Mouse (Mus musculus): ENCODE results near the gene Slc12a3. TPM values are rescaled to one million over a fixed set of nuclear protein-coding genes. Genes with fewer than 3 reads are reported as not detected.

Gene Slc12a3
- polyA plus RNA-seq, 1 experiment from 2014 or later, result 0.10 TPM

- ATAC-seq (ENCODE audit: low FRiP score, low TSS enrichment) (no peak), DNase-seq (ENCODE audit: low spot score) (peak; percentile 45)
- Histone ChIP-seq H3K27ac (replicated peaks) (peak overlapping the region; percentile 95), H3K9ac (ENCODE audit: low read length) (no peak overlapping the region), H3K9me3 (ENCODE audit: control insufficient read depth, low read length) (no peaks in the 10 kb centered on the region), H3K27me3 (ENCODE audit: control insufficient read depth, insufficient read depth, low read length) (no peaks in the 10 kb centered on the region), H3K4me1 (replicated peaks; ENCODE audit: control insufficient read depth, insufficient read depth) (peaks cover 16% of the 10 kb centered on the region), H3K4me3 (ENCODE audit: low read depth, low read length) (no peak overlapping the region), H3K36me3 (ENCODE audit: control insufficient read depth, insufficient read depth, low read length) (no peaks in the 10 kb centered on the region), H3K4me2 (replicated peaks; ENCODE audit: low read depth) (no peak overlapping the region)
- 72% methylated on average over 6 of the region's 6 CpGs for WGBS
- no peak for TF ChIP-seq CTCF (IDR thresholded peaks at IDR 0.05; ENCODE audit: low read depth)
- no peak for TF ChIP-seq EP300 (optimal IDR thresholded peaks at IDR 0.05)
These were observed 32.9 kb downstream of the Slc12a3 start for GRCm38 (mm10) chr8:94361774-94362431.

- WGBS, result 59% methylated on average over 7 of the region's 7 CpGs
- Histone ChIP-seq H3K36me3 (ENCODE audit: control insufficient read depth, insufficient read depth, low read length) (no peaks in the 10 kb centered on the region), H3K27ac (replicated peaks) (peak overlapping the region; percentile 95), H3K27me3 (ENCODE audit: control insufficient read depth, insufficient read depth, low read length) (no peaks in the 10 kb centered on the region), H3K4me3 (ENCODE audit: low read depth, low read length) (no peak overlapping the region), H3K9ac (ENCODE audit: low read length) (no peak overlapping the region; the same call in 1 of the 2 replicates), H3K4me2 (replicated peaks; ENCODE audit: low read depth) (no peak overlapping the region), H3K9me3 (ENCODE audit: control insufficient read depth, low read length) (no peaks in the 10 kb centered on the region), H3K4me1 (replicated peaks; ENCODE audit: control insufficient read depth, insufficient read depth) (peaks cover 16% of the 10 kb centered on the region)
- peak; percentile 87 for ATAC-seq (ENCODE audit: low FRiP score, low TSS enrichment)
- peak; percentile 78 for DNase-seq (ENCODE audit: low spot score)
- no peak for TF ChIP-seq CTCF (IDR thresholded peaks at IDR 0.05; ENCODE audit: low read depth)
- peak; percentile 24 for TF ChIP-seq EP300 (optimal IDR thresholded peaks at IDR 0.05)
These were observed 33.7 kb downstream of the Slc12a3 start for GRCm38 (mm10) chr8:94362607-94363239.

GRCm38 (mm10) chr8:94363288-94363688 lies 34.3 kb downstream of the Slc12a3 start:
- Histone ChIP-seq H3K4me3 (ENCODE audit: low read depth, low read length) (no peak overlapping the region), H3K36me3 (ENCODE audit: control insufficient read depth, insufficient read depth, low read length) (no peaks in the 10 kb centered on the region), H3K9ac (ENCODE audit: low read length) (no peak overlapping the region; the same call in 1 of the 2 replicates), H3K9me3 (ENCODE audit: control insufficient read depth, low read length) (no peaks in the 10 kb centered on the region), H3K27me3 (ENCODE audit: control insufficient read depth, insufficient read depth, low read length) (no peaks in the 10 kb centered on the region), H3K4me2 (replicated peaks; ENCODE audit: low read depth) (no peak overlapping the region), H3K4me1 (replicated peaks; ENCODE audit: control insufficient read depth, insufficient read depth) (peaks cover 16% of the 10 kb centered on the region), H3K27ac (replicated peaks) (peak overlapping the region; percentile 95)
- WGBS, result 24% methylated on average over 4 of the region's 4 CpGs
- no peak for TF ChIP-seq CTCF (IDR thresholded peaks at IDR 0.05; ENCODE audit: low read depth)
- no peak for TF ChIP-seq EP300 (optimal IDR thresholded peaks at IDR 0.05)
- peak; percentile 87 for DNase-seq (ENCODE audit: low spot score)
- ATAC-seq (ENCODE audit: low FRiP score, low TSS enrichment), result peak; percentile 89

DNA sequence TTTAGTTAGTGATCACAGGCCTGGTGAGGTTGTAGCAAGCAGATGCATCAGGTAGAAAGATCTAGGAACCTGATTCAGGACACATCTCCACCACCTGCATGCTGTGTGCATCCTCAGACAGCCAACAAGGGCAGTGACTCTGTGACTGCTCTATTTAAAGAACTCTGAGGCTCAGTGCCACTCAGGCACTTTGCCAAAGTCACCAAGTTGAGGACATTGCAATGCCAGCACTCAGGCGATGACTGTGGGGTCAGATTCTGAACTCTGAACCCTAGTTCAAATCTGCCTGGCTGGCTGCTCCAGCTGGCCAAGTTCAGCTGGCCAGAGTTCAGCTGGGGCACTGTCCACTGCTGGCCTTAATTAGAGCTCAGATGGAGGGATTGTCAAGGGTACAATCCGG lies 34.9 kb downstream of the Slc12a3 start:
- Histone ChIP-seq H3K4me2 (replicated peaks; ENCODE audit: low read depth) (no peak overlapping the region), H3K4me1 (replicated peaks; ENCODE audit: control insufficient read depth, insufficient read depth) (peaks cover 11% of the 10 kb centered on the region), H3K9me3 (ENCODE audit: control insufficient read depth, low read length) (no peaks in the 10 kb centered on the region), H3K9ac (ENCODE audit: low read length) (no peak overlapping the region), H3K4me3 (ENCODE audit: low read depth, low read length) (no peak overlapping the region), H3K27me3 (ENCODE audit: control insufficient read depth, insufficient read depth, low read length) (no peaks in the 10 kb centered on the region), H3K27ac (replicated peaks) (peak overlapping the region; percentile 95), H3K36me3 (ENCODE audit: control insufficient read depth, insufficient read depth, low read length) (no peaks in the 10 kb centered on the region)
- DNase-seq (ENCODE audit: low spot score), result no peak
- TF ChIP-seq CTCF (IDR thresholded peaks at IDR 0.05; ENCODE audit: low read depth) (no peak), EP300 (optimal IDR thresholded peaks at IDR 0.05) (no peak)
- WGBS, result 62% methylated on average over 2 of the region's 2 CpGs
- ATAC-seq (ENCODE audit: low FRiP score, low TSS enrichment), result no peak

GRCm38 (mm10) chr8:94364686-94365312 lies 35.8 kb downstream of the Slc12a3 start:
- peaks cover 11% of the 10 kb centered on the region for H3K4me1 ChIP-seq (replicated peaks; ENCODE audit: control insufficient read depth, insufficient read depth)
- H3K36me3 ChIP-seq (ENCODE audit: control insufficient read depth, insufficient read depth, low read length), result no peaks in the 10 kb centered on the region
- H3K4me2 ChIP-seq (replicated peaks; ENCODE audit: low read depth), result no peak overlapping the region
- no peaks in the 10 kb centered on the region for H3K9me3 ChIP-seq (ENCODE audit: control insufficient read depth, low read length)
- DNase-seq (ENCODE audit: low spot score) (no peak), ATAC-seq (ENCODE audit: low FRiP score, low TSS enrichment) (no peak)
- WGBS, result 79% methylated on average over 6 of the region's 6 CpGs
- H3K4me3 ChIP-seq (ENCODE audit: low read depth, low read length), result no peak overlapping the region
- no peak for TF ChIP-seq EP300 (optimal IDR thresholded peaks at IDR 0.05)
- TF ChIP-seq CTCF (IDR thresholded peaks at IDR 0.05; ENCODE audit: low read depth), result no peak
- no peak overlapping the region for H3K9ac ChIP-seq (ENCODE audit: low read length)
- peak overlapping the region; percentile 54; the same call in 1 of the 2 replicates for H3K27ac ChIP-seq (replicated peaks)
- H3K27me3 ChIP-seq (ENCODE audit: control insufficient read depth, insufficient read depth, low read length), result no peaks in the 10 kb centered on the region

All from stomach, postnatal 0 days (tissue).